Mouse (Mus musculus) ES-E14 (cell line): ENCODE measurements around the gene Aak1.

Source experiments
- CHD2 ChIP-seq: IDR thresholded peaks from 2 replicates; pipeline ENCODE4 v1.6.1; 2014; ENCODE audit warnings: mild to moderate bottlenecking, low read depth, low read length, inconsistent platforms
- HCFC1 ChIP-seq: IDR thresholded peaks from 2 replicates; pipeline ENCODE4 v1.6.1; 2012; ENCODE audit warnings: low read length, inconsistent platforms, borderline replicate concordance; ENCODE audit not compliant: insufficient read depth
- MAFK ChIP-seq: IDR thresholded peaks from 2 replicates; pipeline ENCODE4 v1.6.1; 2014; ENCODE audit warnings: mild to moderate bottlenecking, low read depth, low read length, inconsistent platforms; ENCODE audit not compliant: insufficient read depth
- ZC3H11A ChIP-seq: IDR thresholded peaks from 2 replicates; pipeline ENCODE4 v1.6.1; 2012; ENCODE audit warnings: low read depth, mild to moderate bottlenecking, inconsistent platforms, low read length, borderline replicate concordance
- ZNF384 ChIP-seq: IDR thresholded peaks from 2 replicates; pipeline ENCODE4 v1.6.1; 2012; ENCODE audit warnings: low read depth, low read length, inconsistent platforms

GRCm38 (mm10) chr6:87040971-87041370 lies 191.7 kb downstream of the Aak1 start:
- TF ChIP-seq ZC3H11A = no peak
- no peak for TF ChIP-seq MAFK
- no peak for TF ChIP-seq CHD2
- TF ChIP-seq ZNF384 = no peak
- no peak for TF ChIP-seq HCFC1
